Mouse (Mus musculus): ENCODE results near the gene Rpl35a.
A peak's percentile ranks its signal among the peaks of the same experiment; 100 is the strongest.
"Not testable (repeated sequence)": the region's sequence is repeated elsewhere in the genome, so short reads cannot be mapped to it uniquely, and the experiment has no call there.

Rpl35a gene

DNA sequence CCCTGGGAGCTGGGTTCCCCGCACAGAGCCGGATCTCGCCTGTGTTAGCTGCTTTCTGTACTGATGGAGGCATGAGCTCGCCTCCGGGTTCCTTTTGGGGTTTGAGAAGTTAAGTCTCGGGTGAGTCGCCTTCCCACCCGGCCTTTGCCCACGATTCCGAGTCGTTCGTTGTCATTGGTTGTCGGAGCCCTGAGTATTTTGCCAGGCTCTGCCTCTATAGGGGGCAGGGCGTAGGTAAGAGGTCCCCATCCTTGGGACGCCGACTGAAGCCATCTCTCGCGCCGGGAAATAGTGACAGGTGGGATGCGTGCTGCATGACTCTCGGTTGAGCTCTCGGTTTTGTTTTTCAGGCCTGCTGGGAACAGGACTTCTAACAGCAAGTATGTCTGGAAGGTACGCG lies 533 bp downstream of the Rpl35a start:
- no peak for DNase-seq (ENCODE audit: low spot score)

DNA sequence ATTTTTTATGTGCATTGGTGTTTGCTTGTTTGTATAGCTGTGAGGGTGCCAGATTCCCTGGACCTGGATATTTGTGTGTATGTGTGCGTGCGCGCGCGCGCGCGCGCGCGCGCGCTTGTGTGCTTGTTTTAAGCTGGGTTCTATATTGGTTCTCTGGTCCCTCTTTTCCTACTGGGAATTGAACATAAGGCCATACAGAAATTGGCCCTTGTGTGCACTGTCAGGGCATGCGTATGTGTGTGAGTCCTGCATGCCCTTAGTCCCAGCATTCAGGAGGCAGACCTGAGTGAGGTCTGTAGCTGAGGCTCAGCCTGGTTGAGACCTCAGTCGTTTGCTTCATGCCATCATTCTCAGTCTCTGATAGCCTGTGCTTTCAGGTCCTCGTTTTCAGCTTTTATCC lies 1.8 kb downstream of the Rpl35a start:
- DNase-seq (ENCODE audit: low spot score): no peak

DNA sequence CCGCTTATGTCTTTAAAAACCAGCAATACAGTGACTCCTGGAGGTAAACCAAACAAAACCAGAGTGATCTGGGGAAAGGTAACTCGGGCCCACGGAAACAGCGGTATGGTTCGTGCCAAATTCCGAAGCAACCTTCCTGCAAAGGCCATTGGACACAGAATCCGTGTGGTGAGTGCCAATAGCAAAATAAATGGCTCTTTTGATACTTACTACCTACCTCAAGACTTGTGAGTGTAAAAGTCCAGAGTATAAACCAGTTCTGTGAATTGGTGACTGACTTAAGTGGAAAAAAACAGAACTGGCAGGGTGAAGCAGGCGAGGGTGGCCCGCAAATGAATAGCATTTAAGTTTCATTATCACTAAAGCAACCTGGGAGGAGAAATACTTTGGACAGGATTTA lies 2.4 kb downstream of the Rpl35a start:
- DNase-seq (ENCODE audit: low spot score): not testable (repeated sequence)

DNA sequence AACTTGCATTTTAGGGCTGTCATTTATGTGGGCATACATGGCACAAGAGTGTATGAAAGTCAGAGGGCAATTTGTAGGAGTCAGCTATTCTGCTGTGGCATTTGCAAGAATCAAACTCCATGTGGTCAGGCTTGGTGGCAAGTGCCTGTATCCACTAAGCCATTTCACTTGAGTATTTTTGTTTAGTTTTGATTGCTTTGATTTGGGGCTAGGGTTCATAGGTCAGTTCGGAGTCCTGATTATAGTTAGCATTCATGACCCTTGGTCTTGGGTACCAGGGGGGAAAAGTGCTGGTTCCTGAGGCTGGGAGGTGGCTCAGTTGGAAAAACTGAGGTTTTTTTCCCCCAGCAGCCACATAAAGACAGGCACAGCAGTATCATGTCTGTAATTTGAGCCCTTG lies 3.2 kb downstream of the Rpl35a start:
- DNase-seq (ENCODE audit: low spot score): no peak

DNA sequence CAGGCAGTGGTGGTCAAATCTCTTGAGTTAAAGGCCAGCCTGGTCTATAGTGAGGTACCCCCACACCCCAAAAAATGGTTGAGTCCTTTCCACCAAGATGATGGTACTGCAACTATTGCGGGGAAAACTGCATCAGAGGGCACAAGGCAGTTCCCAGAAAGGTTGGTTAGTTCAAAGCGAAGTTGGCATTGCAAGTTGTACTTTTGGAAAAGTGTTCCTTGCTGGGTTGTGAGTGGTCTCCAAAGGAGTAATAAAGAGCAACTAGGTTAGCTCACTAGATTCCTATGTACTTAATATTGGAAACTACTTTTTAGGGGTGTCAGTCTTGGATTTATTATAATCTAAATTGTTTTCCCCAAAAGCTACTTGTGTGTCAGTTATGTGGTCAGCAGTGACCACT lies 4.7 kb downstream of the Rpl35a start:
- no peak for DNase-seq (ENCODE audit: low spot score)

DNA sequence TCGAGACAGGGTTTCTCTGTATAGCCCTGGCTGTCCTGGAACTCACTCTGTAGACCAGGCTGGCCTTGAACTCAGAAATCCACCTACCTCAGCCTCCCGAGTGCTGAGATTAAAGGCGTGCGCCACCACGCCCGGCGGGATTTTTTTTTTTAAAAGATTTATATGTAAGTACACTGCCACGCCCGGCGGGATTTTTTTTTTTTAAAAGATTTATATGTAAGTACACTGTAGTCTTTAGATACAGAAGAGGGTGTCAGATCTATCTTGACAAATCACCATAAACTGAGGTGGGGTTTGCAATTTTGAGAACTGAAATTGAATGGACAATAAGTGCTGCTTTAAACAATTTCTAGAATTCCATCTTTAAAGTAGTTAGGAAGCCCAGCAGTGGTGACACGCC lies 5.1 kb downstream of the Rpl35a start:
- no peak for DNase-seq (ENCODE audit: low spot score)

DNA sequence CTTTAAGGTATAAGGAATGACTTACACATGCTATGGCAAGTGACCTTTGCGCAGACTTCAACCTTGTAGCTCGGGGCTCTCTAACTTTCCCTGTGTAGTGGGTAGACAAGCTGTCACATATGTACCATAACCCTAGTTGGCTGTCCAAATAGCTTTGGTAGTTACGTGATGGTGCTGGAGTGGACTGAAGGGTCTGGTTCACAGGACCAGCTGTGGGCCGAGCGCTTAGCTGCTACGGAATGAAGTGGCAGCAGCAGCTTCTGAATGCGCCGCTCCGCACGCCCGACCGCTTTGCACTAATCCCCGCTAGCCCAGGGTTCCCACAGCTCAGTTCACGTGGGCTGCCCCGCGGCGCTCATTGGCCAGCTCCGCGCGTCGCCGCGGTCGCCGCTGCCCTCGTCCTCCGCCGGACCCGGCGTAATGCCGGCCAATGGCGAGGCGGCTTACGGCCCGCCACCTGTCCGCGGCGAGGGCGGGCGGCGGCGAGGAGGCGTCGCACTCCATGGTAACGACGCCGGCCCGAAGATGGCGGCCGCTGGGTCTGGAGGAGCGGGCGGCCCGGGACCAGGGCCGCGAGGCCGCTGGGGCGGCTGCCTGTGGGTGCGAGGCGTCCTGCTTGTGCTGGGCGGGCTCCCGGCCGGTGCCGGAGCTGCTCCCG lies 5.9 kb downstream of the Rpl35a start, which contains the start of gene Lmln:
Lmln (plus strand) TSS at position 498 of the 658 bp plus-strand sequence.
- DNase-seq (ENCODE audit: low spot score): peak; percentile 92

DNA sequence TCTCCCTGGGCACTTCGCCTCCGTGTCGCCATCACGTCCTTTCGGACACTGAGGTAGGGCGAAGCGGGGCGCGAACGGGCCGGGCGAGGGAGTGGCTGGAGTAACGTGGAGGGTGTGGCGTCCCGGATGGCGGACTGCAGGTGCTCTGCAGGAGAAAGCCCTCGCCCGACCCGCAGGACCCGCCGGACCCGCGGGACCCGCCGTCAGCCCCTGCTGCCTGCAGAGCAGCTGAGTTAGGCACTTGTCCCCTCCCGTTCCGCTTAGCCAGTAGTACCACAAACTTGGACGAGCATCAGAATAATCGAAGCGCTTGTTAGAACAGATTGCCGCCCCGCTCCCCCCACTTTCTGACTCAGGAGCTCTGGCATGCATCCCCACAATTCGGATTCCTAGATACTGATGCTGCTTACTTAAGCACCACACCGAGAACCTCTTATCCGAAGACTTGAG lies 6.5 kb downstream of the Rpl35a start:
- no peak for DNase-seq (ENCODE audit: low spot score)

DNA sequence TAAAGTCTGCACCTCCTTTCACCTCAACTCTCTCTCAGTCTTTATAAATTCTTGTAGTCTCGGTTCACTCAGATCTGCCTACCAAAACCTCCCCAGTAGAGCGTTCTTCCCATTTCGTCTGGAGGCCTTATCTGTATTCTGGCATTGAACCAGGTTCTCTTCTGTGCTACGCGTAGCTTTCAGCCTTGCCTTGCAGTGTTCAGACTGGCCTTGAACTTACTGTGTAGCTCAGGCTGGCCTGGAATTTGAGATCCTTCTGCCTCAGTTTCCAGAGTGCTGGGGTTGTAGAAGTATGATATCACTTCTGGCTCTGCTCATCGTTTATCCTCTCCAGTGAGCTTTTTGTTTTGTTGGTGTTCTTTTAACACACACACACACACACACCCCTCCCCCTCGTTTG lies 7.0 kb downstream of the Rpl35a start:
- DNase-seq (ENCODE audit: low spot score): no peak

DNA sequence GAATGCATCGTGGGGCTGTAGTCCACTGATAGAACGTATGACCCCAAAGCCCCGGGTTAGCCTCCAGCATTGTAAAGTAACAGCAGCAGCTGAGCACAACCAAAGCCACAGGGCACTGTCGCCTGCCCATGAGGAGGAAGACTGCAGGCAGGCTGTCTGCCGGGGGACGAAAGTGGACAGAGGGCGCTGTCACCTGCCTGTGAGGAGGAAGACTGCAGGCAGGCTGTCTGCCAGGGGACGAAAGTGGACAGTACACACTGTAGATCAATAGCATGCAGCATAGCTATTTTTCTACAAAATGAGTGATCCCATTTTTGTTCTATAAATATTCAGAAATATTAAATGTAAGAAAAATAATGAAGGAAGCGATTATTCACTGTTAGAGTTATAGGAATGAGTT lies 8.4 kb downstream of the Rpl35a start:
- DNase-seq (ENCODE audit: low spot score): no peak

DNA sequence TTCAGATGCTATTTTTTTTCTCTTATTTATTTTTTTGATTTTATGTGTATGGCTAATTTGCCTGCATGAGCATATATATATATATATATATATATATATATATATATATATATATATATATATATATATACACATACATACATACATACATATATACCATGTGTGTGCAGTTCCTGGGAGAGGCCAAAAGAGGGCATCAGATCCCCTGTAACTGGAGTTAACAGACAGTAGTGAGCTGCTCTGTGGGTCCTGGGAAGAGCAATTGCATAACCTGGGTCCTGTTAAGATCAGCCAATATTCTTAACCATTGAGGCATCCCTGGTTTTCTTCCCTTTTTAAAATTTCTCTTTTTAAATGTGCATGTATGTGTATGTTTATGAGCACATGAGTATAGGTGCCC lies 14.7 kb downstream of the Rpl35a start:
- DNase-seq (ENCODE audit: low spot score): no peak

DNA sequence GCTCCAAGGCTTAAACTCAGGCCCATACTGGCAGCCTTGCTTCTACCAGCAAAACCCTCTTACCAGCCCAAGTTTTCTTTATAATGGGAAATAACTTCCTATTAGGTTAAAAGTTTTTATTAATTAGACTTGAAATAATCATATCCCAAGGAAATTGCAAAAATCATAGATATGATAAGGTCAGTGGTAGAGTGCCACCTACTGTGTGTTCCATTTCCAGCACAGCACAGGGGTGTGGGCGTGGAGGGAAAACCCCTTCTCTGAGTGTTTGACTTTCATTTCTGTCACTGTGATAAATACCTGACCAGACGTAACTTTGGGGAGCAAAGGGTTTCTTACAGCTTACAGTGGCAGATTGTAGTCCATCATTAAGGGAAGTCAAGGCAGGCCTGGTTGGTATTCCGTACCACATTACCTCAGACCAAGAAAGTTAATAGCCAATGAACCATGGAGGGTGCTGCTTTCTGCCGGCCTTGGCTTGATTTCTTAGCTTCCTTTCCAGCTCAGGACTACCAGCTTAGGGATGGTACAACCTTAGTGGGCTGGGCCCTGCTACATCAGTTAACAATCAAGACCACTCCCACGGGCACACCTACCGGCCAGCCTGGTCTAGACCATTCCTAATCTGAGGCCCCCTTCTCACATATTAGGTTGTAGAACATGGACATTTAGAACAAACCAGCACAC lies 16.8 kb downstream of the Rpl35a start:
- no peak for DNase-seq (ENCODE audit: low spot score)

DNA sequence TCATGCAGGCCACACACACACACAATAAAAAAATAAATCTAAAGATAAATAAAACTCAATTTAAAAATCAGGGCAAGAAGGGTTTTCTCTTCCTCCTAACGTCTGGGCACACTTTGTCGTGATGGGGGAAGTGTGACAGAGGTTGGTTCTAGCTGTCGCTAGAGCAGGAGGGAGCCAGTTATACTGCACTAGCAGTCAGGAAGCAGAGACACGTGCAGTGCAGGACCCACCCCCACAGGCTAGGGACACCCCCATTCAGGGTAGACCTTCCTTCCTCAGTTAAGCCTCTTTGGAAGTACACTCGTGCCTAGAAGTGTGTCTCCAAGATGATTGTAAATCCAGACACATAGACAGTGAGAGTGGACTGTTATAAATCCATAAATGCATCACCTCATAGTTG lies 18.7 kb downstream of the Rpl35a start:
- no peak for DNase-seq (ENCODE audit: low spot score)

DNA sequence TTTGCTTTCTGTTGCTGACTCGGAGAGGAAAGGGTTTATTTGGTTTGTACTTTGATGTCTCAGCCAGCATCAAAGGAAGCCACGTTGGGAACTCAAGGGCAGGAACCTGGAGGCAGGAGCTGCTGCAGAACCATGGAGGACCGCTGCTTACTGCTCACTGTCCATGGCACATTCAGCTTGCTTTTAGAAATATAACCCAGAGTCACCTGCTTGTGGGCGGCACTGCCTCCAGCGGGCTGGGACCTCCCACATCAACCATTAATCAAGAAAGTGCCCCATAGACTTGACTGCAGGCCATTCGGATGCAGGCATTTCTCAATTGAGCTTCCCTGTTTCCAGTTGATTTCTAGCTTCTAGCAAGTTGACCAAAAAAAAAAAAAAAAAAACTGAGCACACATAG lies 19.8 kb downstream of the Rpl35a start:
- no peak for DNase-seq (ENCODE audit: low spot score)

DNA sequence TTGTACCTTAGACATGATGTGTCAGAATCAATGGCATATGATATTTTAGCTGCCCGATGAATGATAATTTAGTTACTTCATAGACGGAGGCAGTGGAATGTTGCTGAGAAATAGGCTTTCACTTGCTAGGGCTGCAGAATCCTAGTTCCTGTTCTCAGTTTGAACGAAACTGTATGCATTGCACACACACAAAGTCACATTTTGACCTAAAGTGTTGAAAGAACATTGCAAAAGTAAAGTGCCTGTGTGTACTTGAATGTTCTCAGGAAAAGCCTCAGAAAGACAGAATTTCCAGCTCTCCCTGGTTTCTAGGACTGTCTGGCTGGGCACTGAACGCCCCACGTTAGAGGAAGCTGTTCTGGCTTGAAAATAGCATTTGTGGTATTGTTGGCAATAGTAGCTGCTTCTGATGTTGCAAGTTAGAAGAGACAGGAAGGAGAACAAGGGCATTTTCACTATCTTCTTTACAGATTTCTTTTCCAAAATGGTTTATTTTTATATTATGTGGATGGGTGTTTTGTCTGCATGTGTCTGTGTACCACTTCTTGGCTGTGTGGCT lies 20.9 kb downstream of the Rpl35a start:
- no peak for DNase-seq (ENCODE audit: low spot score)

DNA sequence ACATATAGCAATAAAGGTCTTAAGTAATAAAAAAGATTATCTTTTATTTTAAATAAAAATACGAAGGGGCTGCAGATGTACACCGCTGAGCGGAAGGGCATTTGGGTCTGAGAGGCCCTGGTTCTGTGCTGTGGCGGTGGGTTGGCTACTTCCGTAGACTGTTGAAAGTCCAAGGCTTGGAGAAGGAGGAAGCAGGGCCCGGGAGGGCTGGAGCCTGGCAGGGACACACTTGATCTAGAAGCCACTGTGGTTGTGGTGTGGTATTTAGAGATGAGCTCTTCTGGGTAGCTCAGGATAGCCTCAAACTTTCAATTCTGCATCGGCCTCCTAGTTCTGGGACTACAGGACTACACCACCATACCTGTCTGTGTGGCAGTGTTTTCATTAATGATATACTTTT lies 23.8 kb downstream of the Rpl35a start:
- no peak for DNase-seq (ENCODE audit: low spot score)

DNA sequence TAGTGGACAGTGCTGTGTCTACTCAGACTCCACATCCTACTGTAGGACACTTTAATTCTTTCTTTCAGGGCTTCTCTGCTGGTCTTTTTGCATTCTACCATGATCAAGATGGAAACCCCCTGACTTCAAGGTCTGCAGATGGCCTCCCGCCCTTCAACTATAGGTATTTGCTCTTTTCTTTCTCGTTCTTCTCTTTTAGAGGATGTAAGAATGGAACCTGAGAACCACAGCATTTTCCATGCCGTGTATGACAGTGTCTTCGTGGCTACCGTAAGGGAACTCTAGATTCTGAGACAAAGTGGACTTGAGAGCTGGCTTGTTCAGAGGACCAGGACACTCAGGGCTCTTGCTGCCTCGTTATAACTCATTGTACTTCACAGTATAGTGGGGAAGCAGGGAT lies 26.7 kb downstream of the Rpl35a start:
- DNase-seq (ENCODE audit: low spot score): no peak

DNA sequence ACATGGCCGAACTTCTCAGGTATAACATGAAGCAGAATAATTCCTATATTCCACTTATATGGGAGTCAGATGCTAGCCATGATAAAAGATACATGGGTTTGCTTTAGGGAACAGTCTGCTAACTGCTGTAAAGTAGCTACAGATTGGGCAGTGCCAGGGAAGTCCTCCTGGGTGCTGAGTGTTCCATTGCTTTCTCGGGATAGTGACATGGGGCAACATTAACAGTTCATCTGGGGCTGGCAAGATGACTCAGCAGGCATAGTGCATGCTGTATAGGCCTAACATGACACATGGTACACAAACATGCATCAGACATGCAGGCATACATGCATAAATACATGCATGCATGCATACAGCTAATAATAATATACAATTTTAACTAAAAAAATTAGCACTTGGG lies 27.7 kb downstream of the Rpl35a start:
- no peak for DNase-seq (ENCODE audit: low spot score)

DNA sequence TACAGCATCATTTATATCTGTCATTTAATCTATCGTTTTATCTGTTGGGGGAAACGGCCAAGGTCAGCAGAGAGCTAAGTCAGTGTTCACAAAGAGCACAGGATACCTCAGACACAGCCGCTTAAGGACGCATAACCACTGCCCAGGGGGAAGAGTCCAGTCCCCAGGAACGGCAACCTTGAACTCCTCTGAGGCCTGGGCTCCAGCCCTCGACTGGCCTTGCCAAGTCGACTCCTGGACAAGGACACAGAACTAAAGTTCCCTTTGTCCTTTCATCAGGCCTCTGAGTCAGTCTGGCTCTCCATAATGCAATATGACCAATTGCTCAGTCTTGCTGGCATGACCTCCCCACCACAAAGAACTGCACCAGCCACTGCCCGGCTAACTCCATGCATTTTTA lies 29.4 kb downstream of the Rpl35a start:
- DNase-seq (ENCODE audit: low spot score): no peak
